Mouse (Mus musculus) brown adipose tissue, adult 24 weeks (tissue): ENCODE measurements around the gene Set. TPM values are rescaled to one million over a fixed set of nuclear protein-coding genes. Genes with fewer than 3 reads are reported as not detected.

ENCODE experiments used
- H3K27ac ChIP-seq: fragments of 200-500 bp; replicated peaks from 2 replicates; pipeline ENCODE4 v1.5.1; 2012; ENCODE audit warnings: low read depth, mild to moderate bottlenecking, low read length
- H3K4me1 ChIP-seq: fragments of 200-500 bp; 2 replicates; pipeline ENCODE4 v1.6.1; 2012; ENCODE audit warnings: low read length, mixed read lengths; ENCODE audit not compliant: control insufficient read depth, insufficient read depth, insufficient read length
- H3K4me3 ChIP-seq: fragments of 200-500 bp; 2 replicates; pipeline ENCODE4 v1.5.1; 2012; ENCODE audit warnings: low read depth, mild to moderate bottlenecking, low read length, moderate library complexity; ENCODE audit not compliant: insufficient read depth
- polyA plus RNA-seq: library from polyadenylated mRNA; stranded (reverse); fragments of >200 nt; gene quantifications from 2 replicates; pipeline ENCODE4 v1.2.4, GENCODE M21; 2012; ENCODE audit not compliant: missing spikeins, insufficient read depth, insufficient read length

Gene Set
- polyA plus RNA-seq = 131 and 139 TPM in 2 replicates

DNA sequence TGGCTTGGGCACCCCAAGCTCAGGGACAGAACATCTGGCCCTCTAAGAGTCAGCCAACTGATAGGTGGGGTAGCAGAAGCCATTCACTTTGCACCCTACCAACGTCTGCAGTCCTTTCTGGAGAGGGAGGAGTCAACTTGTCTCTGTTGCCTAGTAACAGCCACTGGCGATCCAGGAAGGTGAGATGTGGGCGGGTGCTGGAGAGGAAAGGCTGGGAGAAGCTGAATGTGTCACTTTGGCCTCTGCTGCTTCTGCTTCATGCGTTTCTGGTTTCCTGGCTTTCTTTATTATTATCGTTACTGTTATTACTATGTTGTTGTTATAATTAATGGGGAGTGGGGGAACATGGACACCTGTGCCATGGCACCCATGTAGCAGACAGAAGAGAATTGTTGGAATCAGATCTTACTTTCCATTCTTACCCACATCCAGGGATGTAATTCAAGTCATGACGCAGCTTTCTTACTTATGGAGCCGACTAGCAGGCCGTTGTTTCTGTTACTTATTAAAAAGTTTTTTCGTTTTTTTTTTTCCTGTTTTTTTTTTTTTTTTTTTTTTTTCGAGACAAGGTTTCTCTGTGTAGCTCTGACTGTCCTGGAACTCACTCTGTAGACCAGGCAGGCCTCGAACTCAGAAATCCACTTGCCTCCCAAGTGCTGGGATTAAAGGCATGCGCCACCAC, at the start of gene Set:
Gene Set, plus strand, starts transcription at position 156 of the 682 bp plus-strand sequence.
- no peaks in the 10 kb centered on the region for H3K4me1 ChIP-seq
- H3K27ac ChIP-seq = no peak within 1 kb of the TSS
- H3K4me3 ChIP-seq = no peak within 1 kb of the TSS

DNA sequence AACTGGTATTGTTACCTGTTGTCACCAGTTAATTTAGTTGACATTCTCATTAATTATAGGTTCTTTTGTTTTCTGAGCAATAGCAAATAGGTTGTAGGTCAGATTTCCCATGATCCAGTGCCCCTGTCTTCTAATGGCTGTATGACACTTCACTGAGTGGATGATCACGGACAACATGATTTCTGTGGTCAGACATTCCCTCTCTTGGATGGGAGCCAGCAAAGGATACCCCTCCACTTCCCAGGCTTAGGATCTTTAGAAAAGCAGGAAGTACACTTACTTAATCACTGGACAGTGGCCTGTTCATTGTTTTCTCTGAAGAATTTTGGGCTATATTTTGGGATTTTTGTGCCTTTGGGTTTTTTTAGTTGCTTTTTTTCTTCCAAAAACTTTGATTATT, 48.1 kb upstream of the Set start:
- Histone ChIP-seq H3K27ac (no peak overlapping the region), H3K4me1 (no peaks in the 10 kb centered on the region), H3K4me3 (no peak overlapping the region)

DNA sequence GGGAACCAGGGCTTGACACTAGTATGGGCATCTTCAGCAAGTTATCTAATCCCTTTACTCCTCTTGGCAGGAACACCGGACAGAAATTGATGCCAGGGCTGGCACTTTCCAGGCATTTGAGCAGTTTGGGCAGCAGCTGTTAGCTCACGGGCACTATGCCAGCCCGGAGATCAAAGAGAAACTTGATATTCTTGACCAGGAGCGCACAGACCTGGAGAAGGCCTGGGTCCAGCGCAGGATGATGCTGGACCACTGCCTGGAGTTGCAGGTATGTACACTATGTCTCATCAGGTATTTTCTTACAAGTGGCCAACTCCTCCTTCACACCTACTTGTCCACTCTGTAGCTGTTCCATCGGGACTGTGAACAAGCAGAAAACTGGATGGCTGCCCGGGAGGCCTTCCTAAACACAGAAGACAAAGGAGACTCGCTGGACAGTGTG, 46.3 kb upstream of the Set start:
- H3K4me1 ChIP-seq = no peaks in the 10 kb centered on the region
- H3K27ac ChIP-seq = no peak overlapping the region
- no peak overlapping the region for H3K4me3 ChIP-seq

DNA sequence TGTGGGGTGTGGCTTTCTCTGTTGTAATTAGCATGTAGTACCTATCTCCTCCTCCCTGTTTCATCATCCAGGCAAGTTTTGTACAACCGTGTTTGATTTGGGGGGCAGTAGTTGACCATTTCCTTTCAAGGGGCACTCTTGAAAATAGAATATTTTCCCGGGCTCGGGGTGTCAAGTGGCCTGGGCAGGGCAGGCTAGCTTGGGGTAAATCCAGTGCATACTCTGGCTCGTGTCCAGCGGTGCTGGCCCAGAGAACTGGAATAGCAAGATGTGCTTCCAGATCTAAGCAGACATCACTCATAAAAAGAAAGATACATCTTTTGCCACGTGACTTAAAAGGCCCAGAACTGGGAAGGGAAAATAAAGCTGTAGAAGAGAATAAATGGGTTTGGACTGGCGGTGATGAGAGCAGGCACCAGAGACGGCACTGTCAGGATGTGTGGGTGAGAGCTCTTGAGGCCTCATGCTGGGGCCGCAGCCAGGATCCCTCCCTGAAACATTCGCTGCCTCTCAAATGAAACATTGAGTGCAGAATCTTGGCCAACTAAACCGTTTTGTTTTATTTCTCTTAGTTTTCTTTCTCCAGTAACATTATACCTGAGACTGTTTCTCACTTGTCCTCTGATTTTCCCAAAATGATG, 42.7 kb upstream of the Set start:
- no peak overlapping the region for H3K4me3 ChIP-seq
- H3K4me1 ChIP-seq = no peaks in the 10 kb centered on the region
- H3K27ac ChIP-seq = no peak overlapping the region

- no peak overlapping the region for H3K4me3 ChIP-seq
- H3K27ac ChIP-seq = no peak overlapping the region
- H3K4me1 ChIP-seq = no peaks in the 10 kb centered on the region
Measured at GRCm38 (mm10) chr2:30025454-30025853, 31.7 kb upstream of the Set start.

- H3K4me1 ChIP-seq = no peaks in the 10 kb centered on the region
- no peak overlapping the region for H3K4me3 ChIP-seq
- H3K27ac ChIP-seq = no peak overlapping the region
Measured at GRCm38 (mm10) chr2:30026997-30027396, 30.2 kb upstream of the Set start.

DNA sequence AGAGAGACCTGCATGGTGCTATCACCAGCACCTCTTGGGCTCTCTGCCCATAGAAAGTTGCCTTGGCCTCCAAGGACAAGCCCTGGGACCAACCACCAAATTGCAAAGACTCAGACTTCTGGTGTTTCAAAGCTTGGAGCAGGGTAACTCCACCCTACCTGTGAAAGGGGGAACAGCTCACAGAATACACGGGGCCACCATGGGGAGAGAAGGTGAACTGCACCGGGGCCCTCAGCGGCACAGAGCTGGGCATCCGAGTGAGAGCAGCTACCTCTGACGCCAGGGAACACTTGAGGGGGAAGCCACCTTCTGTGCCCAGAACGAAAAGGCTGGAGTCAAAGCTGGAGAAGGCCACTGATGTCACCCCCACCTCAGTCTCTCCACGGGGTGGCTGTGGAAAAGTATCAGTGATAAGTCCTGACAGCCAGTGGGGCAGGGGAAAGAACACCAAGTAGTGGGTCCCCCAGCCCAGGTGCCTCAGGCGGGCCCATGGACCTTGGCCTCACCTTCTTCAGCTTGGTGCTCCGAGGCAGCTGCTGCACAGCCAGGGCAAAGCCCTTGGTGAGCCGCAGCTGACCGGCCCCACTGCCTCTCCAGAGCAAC, 24.8 kb upstream of the Set start:
- no peaks in the 10 kb centered on the region; the same call in 1 of the 2 replicates for H3K4me1 ChIP-seq
- H3K4me3 ChIP-seq = no peak overlapping the region
- H3K27ac ChIP-seq = no peak overlapping the region

DNA sequence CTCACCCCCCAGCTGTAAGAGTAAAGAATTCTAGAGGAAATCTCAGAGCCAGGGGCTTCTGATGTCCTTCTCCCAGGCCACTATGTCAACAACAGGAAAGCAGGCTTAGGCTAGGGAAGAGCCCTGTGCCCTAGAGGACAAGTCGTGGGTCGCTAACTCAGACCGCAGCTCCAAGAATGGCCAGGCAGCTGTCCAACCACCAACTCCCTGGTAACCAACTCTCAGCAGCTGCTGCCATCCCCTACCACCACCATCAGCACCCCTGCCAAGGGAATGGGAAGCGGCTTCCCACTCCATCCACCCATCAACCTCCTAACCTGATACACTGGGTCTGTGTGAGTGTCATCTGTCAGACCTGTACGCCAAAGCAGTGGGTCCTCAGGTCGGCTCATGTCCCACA, 24.2 kb upstream of the Set start:
- Histone ChIP-seq H3K4me1 (no peaks in the 10 kb centered on the region; the same call in 1 of the 2 replicates), H3K4me3 (no peak overlapping the region), H3K27ac (no peak overlapping the region)

DNA sequence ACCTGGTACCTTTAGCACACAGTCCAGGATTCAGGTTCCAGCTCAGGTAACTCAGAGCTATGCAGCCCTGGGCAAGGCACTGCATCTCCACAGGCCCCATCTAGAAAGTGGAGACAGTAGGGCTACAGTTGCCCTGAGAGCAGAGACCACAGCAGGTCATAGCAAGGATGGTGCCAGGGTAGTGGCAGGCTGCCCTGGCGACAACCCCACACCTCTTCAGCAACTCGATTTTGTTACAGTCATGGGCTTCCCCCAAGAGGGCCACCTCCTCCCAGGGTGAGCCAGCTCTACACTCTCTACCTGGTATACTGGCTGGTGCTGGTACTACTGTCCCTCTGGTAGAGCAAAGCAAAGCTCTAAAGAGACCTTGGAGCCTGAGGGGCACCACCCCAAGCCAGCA, 19.4 kb upstream of the Set start:
- H3K27ac ChIP-seq = no peak overlapping the region
- H3K4me3 ChIP-seq = no peak overlapping the region
- H3K4me1 ChIP-seq = peaks cover 4% of the 10 kb centered on the region; the same call in 1 of the 2 replicates

GRCm38 (mm10) chr2:30038370-30038769, 18.8 kb upstream of the Set start:
- Histone ChIP-seq H3K4me3 (no peak overlapping the region), H3K4me1 (peaks cover 4% of the 10 kb centered on the region; the same call in 1 of the 2 replicates), H3K27ac (no peak overlapping the region)

- Histone ChIP-seq H3K4me1 (peaks cover 4% of the 10 kb centered on the region; the same call in 1 of the 2 replicates), H3K4me3 (no peak overlapping the region), H3K27ac (peak overlapping the region; percentile 38)
Measured at GRCm38 (mm10) chr2:30039687-30040086, 17.5 kb upstream of the Set start.

- H3K4me1 ChIP-seq = peaks cover 4% of the 10 kb centered on the region; the same call in 1 of the 2 replicates
- no peak overlapping the region for H3K4me3 ChIP-seq
- H3K27ac ChIP-seq = no peak overlapping the region
Measured at GRCm38 (mm10) chr2:30042445-30042844, 14.7 kb upstream of the Set start.

GRCm38 (mm10) chr2:30044550-30044949, 12.6 kb upstream of the Set start:
- no peak overlapping the region for H3K4me3 ChIP-seq
- peaks cover 4% of the 10 kb centered on the region; the same call in 1 of the 2 replicates for H3K4me1 ChIP-seq
- no peak overlapping the region for H3K27ac ChIP-seq

DNA sequence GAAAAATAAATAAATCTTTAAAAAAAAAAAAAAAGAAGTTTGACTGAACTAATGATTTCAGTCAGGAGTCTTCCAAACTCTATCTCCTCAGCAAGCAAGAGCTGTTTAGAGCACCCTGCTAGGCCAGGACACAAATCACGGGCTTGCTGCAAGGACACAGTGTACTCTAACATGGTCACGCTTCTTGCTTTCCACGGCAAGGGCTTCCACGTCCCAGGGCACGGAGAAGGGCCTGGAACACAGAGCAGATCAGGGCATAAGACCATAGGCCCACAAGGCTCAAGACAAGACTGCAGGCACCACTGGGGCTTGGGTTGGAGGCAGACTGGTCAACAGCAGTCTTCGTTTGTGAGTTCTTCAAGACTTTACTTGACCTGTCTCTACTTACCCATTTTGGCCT, 10.1 kb upstream of the Set start:
- no peaks in the 10 kb centered on the region for H3K4me1 ChIP-seq
- H3K4me3 ChIP-seq = no peak overlapping the region
- H3K27ac ChIP-seq = no peak overlapping the region

DNA sequence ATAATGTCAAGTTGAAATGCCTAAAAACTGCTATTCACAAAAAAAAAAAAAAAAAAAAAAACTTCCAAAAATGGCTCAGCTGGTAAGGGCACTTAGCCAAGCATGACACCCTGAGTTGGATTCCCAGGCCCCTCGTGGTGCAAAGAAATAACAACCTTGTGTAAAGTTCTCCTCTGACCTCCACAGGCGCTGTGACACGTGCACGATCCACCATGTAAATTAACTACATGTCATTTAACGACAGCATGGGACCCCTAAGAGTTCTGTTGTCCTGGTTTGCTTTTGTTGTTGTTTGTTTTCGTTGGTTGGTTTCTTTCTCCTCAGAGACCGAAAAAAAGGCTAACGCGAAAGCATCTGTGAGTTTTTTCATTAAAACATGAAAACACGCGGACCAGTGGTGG, 9.1 kb upstream of the Set start:
- Histone ChIP-seq H3K27ac (no peak overlapping the region), H3K4me1 (no peaks in the 10 kb centered on the region), H3K4me3 (peak overlapping the region; percentile 71)
